Mouse (Mus musculus) cerebellum, adult 9-10 months (tissue): ENCODE measurements around the gene Exoc6b.

Source experiments
- DNase-seq: peaks from one replicate; pipeline ENCODE4 v3.0.0; 2022

Gene Exoc6b

GRCm38 (mm10) chr6:84583371-84583770, 485.9 kb downstream of the Exoc6b start:
- DNase-seq = no peak

GRCm38 (mm10) chr6:84582826-84583225, 486.5 kb downstream of the Exoc6b start:
- no peak for DNase-seq

- no peak for DNase-seq
These were observed 487.4 kb downstream of the Exoc6b start for GRCm38 (mm10) chr6:84581833-84582445.

GRCm38 (mm10) chr6:84580979-84581832, 488.1 kb downstream of the Exoc6b start:
- DNase-seq = no peak

- DNase-seq = no peak
These were observed 489.8 kb downstream of the Exoc6b start for GRCm38 (mm10) chr6:84579508-84579907.

- peak; percentile 14 for DNase-seq
These were observed 490.4 kb downstream of the Exoc6b start for GRCm38 (mm10) chr6:84578928-84579327.

- no peak for DNase-seq
These were observed 491.4 kb downstream of the Exoc6b start for GRCm38 (mm10) chr6:84577898-84578297.

- DNase-seq = no peak
These were observed 495.2 kb downstream of the Exoc6b start for GRCm38 (mm10) chr6:84573905-84574660.

- DNase-seq = no peak
These were observed 499.3 kb downstream of the Exoc6b start for GRCm38 (mm10) chr6:84570039-84570438.

GRCm38 (mm10) chr6:84569590-84569989, 499.7 kb downstream of the Exoc6b start:
- no peak for DNase-seq

- DNase-seq = no peak
These were observed 500.4 kb downstream of the Exoc6b start for GRCm38 (mm10) chr6:84568880-84569279.
